Mouse (Mus musculus): ENCODE measurements around the gene Selenbp2. TPM values are rescaled to one million over a fixed set of nuclear protein-coding genes. Genes with fewer than 3 reads are reported as not detected.
A peak's percentile ranks its signal among the peaks of the same experiment; 100 is the strongest.
"Not testable (repeated sequence)": the region's sequence is repeated elsewhere in the genome, so short reads cannot be mapped to it uniquely, and the experiment has no call there.

Gene Selenbp2
- 2.7 and 2.9 TPM in 2 replicates for polyA plus RNA-seq (2015; fragmentation: Nextera tagmentation; extraction: Ambion mirVana)

- no peak within 1 kb of the TSS for H3K9ac ChIP-seq (ENCODE audit: low read depth, low read length)
- no peaks in the 10 kb centered on the region for H3K36me3 ChIP-seq (ENCODE audit: control insufficient read depth, insufficient read depth)
- H3K4me2 ChIP-seq (replicated peaks; ENCODE audit: low read depth) = peak within 1 kb of the TSS; percentile 43
- peak; percentile 75 for ATAC-seq
- H3K27me3 ChIP-seq (replicated peaks; ENCODE audit: control insufficient read depth, insufficient read depth, low read length) = no peaks in the 10 kb centered on the region
- no peak for TF ChIP-seq CTCF (IDR thresholded peaks at IDR 0.05; ENCODE audit: low read depth)
- H3K4me3 ChIP-seq (ENCODE audit: low read depth, low read length) = no peak within 1 kb of the TSS
- H3K27ac ChIP-seq (ENCODE audit: low read depth, low read length) = no peak within 1 kb of the TSS
- no peaks in the 10 kb centered on the region for H3K4me1 ChIP-seq (replicated peaks; ENCODE audit: control insufficient read depth, insufficient read depth, low read length)
- no peaks in the 10 kb centered on the region for H3K9me3 ChIP-seq (ENCODE audit: control insufficient read depth)
- WGBS = 11% methylated on average over 5 of the region's 5 CpGs
These were observed at the start of gene Selenbp2 for GRCm38 (mm10) chr3:94693329-94693825. Gene Selenbp2, plus strand, starts transcription at chr3:94693556.

- H3K4me3 ChIP-seq (ENCODE audit: low read depth, low read length) = no peak overlapping the region
- TF ChIP-seq CTCF (IDR thresholded peaks at IDR 0.05; ENCODE audit: low read depth) = peak; percentile 21; the same call in 1 of the 2 replicates
- peak; percentile 95 for ATAC-seq
- H3K9me3 ChIP-seq (ENCODE audit: control insufficient read depth) = no peaks in the 10 kb centered on the region
- no peak overlapping the region for H3K9ac ChIP-seq (ENCODE audit: low read depth, low read length)
- peak overlapping the region; percentile 70 for H3K27ac ChIP-seq (ENCODE audit: low read depth, low read length)
- peak overlapping the region; percentile 32 for H3K4me2 ChIP-seq (replicated peaks; ENCODE audit: low read depth)
- 10% methylated on average over 6 of the region's 6 CpGs for WGBS
- H3K27me3 ChIP-seq (replicated peaks; ENCODE audit: control insufficient read depth, insufficient read depth, low read length) = no peaks in the 10 kb centered on the region
- peaks cover 12% of the 10 kb centered on the region for H3K4me1 ChIP-seq (replicated peaks; ENCODE audit: control insufficient read depth, insufficient read depth, low read length)
- no peaks in the 10 kb centered on the region for H3K36me3 ChIP-seq (ENCODE audit: control insufficient read depth, insufficient read depth)
These were observed 44.4 kb upstream of the Selenbp2 start for GRCm38 (mm10) chr3:94648755-94649590.

GRCm38 (mm10) chr3:94650409-94650808, 42.9 kb upstream of the Selenbp2 start:
- H3K27me3 ChIP-seq (replicated peaks; ENCODE audit: control insufficient read depth, insufficient read depth, low read length) = no peaks in the 10 kb centered on the region
- H3K4me3 ChIP-seq (ENCODE audit: low read depth, low read length) = no peak overlapping the region
- H3K4me1 ChIP-seq (replicated peaks; ENCODE audit: control insufficient read depth, insufficient read depth, low read length) = peaks cover 12% of the 10 kb centered on the region
- no peaks in the 10 kb centered on the region for H3K36me3 ChIP-seq (ENCODE audit: control insufficient read depth, insufficient read depth)
- 32% methylated on average over 7 of the region's 7 CpGs for WGBS
- H3K4me2 ChIP-seq (replicated peaks; ENCODE audit: low read depth) = peak overlapping the region; percentile 32; the same call in 1 of the 2 replicates
- peak; percentile 25; the same call in 1 of the 2 replicates for ATAC-seq
- H3K9ac ChIP-seq (ENCODE audit: low read depth, low read length) = no peak overlapping the region
- TF ChIP-seq CTCF (IDR thresholded peaks at IDR 0.05; ENCODE audit: low read depth) = no peak
- H3K9me3 ChIP-seq (ENCODE audit: control insufficient read depth) = no peaks in the 10 kb centered on the region
- H3K27ac ChIP-seq (ENCODE audit: low read depth, low read length) = no peak overlapping the region

DNA sequence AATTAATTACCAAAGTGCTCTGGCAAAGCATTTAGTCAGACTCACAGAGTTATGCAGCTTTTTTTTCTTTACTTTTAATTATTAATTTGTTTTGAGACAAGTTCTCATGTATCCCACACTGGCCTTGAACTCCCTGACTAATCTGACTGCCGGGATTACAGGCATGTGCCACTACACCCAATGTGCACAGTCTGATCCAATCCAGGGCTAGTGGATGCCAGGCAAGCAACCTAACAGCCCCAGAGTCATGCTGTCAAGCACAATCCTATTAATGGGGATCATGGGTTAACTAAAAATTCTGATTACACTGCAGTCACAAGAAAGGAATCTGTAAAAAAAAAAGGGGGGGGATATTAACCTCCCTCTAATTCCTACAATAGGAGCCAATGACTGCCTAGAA, 39.4 kb upstream of the Selenbp2 start:
- not testable (repeated sequence) for H3K9ac ChIP-seq (ENCODE audit: low read depth, low read length); H3K36me3 ChIP-seq (ENCODE audit: control insufficient read depth, insufficient read depth); H3K4me2 ChIP-seq (replicated peaks; ENCODE audit: low read depth); H3K4me1 ChIP-seq (replicated peaks; ENCODE audit: control insufficient read depth, insufficient read depth, low read length); H3K27me3 ChIP-seq (replicated peaks; ENCODE audit: control insufficient read depth, insufficient read depth, low read length); H3K27ac ChIP-seq (ENCODE audit: low read depth, low read length); H3K9me3 ChIP-seq (ENCODE audit: control insufficient read depth); H3K4me3 ChIP-seq (ENCODE audit: low read depth, low read length); ATAC-seq
- 44% methylated on average over 1 of the region's 1 CpGs for WGBS

GRCm38 (mm10) chr3:94657852-94658739, 35.3 kb upstream of the Selenbp2 start:
- H3K4me1 ChIP-seq (replicated peaks; ENCODE audit: control insufficient read depth, insufficient read depth, low read length); H3K27me3 ChIP-seq (replicated peaks; ENCODE audit: control insufficient read depth, insufficient read depth, low read length); H3K9me3 ChIP-seq (ENCODE audit: control insufficient read depth); ATAC-seq; H3K27ac ChIP-seq (ENCODE audit: low read depth, low read length); H3K36me3 ChIP-seq (ENCODE audit: control insufficient read depth, insufficient read depth): not testable (repeated sequence)
- Histone ChIP-seq H3K4me3 (ENCODE audit: low read depth, low read length) (peak overlapping the region; percentile 46), H3K4me2 (replicated peaks; ENCODE audit: low read depth) (peak overlapping the region; percentile 72), H3K9ac (ENCODE audit: low read depth, low read length) (peak overlapping the region; percentile 45; the same call in 1 of the 2 replicates)
- 3% methylated on average over 22 of the region's 47 CpGs for WGBS

DNA sequence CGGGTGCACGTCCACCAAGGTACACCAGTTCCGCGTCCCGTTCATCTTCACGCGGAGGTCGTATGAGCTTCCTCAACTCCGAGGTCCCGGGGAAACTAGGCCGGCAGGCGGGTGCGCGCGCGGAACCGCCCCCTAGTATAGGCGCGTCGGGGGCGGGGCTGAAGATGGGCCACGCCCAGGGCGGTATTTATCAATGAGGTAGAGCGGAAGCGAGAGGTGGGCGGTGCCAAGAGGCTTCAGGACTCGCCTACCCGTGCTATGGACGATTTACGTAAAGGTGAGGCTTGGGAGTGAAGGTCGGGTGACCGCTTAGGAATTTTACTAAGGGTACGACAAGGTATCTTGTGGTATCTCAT, 34.6 kb upstream of the Selenbp2 start, which contains the start of gene Tuft1:
Gene Tuft1 (minus strand): TSS at position 133 of the 356 bp plus-strand sequence.
- not testable (repeated sequence) for H3K9me3 ChIP-seq (ENCODE audit: control insufficient read depth); H3K4me1 ChIP-seq (replicated peaks; ENCODE audit: control insufficient read depth, insufficient read depth, low read length); H3K27me3 ChIP-seq (replicated peaks; ENCODE audit: control insufficient read depth, insufficient read depth, low read length); H3K36me3 ChIP-seq (ENCODE audit: control insufficient read depth, insufficient read depth)
- H3K9ac ChIP-seq (ENCODE audit: low read depth, low read length) = peak within 1 kb of the TSS; percentile 45; the same call in 1 of the 2 replicates
- peak within 1 kb of the TSS; percentile 89 for H3K27ac ChIP-seq (ENCODE audit: low read depth, low read length)
- under 1% methylated on average over 20 of the region's 33 CpGs for WGBS
- peak within 1 kb of the TSS; percentile 72 for H3K4me2 ChIP-seq (replicated peaks; ENCODE audit: low read depth)
- H3K4me3 ChIP-seq (ENCODE audit: low read depth, low read length) = peak within 1 kb of the TSS; percentile 46
- ATAC-seq = peak; percentile 90

Measured in intestine, postnatal 0 days (tissue).